Mouse (Mus musculus) erythroblast, adult 5-6 weeks (primary cell): ENCODE data around the gene Dock2. TPM values are rescaled to one million over a fixed set of nuclear protein-coding genes. Genes with fewer than 3 reads are reported as not detected.
"Not testable (repeated sequence)": the region's sequence is repeated elsewhere in the genome, so short reads cannot be mapped to it uniquely, and the experiment has no call there.

Experiments
- ATAC-seq: replicated peaks from 2 replicates; pipeline ENCODE4 v1.8.0; 2016; ENCODE audit warnings: moderate number of reproducible peaks, mild to moderate bottlenecking, moderate TSS enrichment, inconsistent platforms; ENCODE audit not compliant: poor library complexity, low FRiP score, severe bottlenecking
- total RNA-seq, 2 experiments: library from RNA; stranded (forward) in 1 of 2; stranded (reverse) in 1 of 2; fragments of 150-400 nt in 1 of 2; fragments of 200-764, 138-1000 nt in 1 of 2; gene quantifications; 2 replicates each; pipeline versions ENCODE4 v1.2.3 to v1.2.4; 2015 to 2017; ENCODE audit warnings: low replicate concordance in 2 of 2

Dock2 gene
- total RNA-seq, 2 experiments from 2014 or later: 32.6 to 35.9 TPM

DNA sequence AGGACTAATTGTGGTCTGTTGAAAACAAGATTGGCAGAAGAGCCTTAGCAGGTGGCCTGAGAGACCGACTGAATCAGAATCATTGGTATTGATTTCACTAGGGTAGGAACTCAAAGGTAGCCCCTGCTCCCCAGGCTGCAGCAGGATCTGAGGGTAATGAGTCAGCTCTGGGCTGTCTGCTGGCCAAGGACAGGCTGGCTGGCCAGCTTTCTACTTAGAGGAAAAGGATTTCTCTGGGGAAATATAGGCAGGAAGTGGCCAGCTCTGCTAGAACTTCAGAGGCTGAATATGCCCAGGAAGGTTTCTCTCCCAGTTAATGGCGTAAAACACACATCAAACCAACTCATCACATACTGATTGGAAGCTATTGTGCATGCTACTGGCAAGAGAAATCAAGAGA lies 544.0 kb downstream of the Dock2 start:
- no peak for ATAC-seq

DNA sequence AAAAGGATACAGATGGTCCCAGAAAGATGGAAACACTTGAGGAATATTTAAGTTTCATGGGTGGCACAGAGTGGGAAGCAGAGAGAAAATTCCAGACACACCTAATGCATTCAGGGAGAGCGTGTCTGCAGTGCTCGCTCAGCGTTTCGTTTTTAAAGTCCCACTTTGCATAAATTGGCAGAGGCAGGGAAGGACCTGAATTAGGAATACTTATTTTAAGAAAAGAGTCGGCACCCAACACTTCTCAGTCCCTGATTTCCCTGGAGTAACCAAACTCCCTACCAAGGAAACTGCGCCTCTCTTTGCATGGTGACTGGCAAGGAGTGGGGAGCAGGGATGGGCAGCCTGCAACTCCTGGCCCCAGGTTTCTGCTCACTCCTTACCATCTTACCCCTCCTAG lies 546.8 kb downstream of the Dock2 start:
- ATAC-seq: no peak

DNA sequence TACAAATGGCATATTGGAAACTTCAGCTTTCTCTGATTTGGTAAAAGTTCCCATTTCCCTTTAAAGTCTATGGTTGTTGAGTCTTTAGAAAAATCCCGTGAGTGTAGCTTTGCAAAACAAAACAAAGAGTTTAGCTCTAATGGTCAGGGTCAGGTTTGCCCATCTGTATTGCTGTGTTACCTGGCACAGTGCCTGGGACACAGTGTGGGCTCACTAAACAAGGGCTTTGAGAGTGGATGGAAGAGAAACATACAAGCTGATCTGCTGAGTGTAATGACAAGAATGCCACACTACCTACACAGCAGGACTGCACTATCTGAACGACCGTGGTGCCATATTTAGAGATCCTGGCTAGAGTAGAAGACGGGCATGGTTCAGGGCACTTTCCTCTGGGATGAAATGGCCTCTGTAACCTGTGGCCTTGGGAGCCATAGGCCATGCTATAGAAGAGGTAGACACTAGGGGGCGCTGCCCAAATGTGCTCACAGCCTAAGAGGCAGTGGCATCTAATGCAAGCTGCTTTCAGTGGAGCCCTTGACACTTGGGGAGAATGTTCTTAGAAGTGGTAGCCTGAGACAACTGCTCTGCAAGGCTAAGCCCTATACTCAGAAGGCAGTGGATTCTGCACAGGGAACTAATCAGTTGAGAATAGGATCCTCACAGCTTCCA lies 547.5 kb downstream of the Dock2 start:
- peak; percentile 78 for ATAC-seq

DNA sequence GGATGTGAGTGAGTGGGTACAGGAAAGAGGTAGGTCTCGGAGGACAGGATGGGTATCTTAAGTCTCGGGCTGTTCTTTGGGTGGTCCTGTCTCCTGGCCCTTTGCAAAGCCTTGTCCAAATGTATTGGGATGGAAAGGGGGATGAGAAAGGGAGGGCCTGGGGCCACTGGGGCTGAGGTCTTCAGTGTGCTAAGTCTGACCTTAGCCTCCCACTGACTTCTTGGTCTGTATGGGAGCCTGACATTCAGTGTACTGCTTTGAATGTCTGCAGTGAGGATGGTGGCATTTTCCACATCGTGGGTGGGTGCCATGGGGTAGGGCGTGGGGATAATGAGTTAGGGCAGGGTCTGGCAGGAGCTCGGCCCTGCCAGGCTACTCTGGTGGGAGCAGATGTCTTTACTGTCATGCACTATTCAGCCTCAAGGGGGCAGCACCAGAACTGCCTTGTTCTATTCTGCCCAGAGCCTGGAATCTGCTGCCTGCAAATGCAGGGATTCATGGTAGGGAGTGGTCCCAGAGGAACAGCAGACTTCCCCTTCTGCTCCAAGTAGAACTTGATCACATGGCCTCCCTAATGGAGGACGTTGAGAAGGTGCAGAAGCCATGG lies 554.8 kb downstream of the Dock2 start:
- 0 out of 2 replicates have a peak, but pooled peaks have one; percentile 65 for ATAC-seq

DNA sequence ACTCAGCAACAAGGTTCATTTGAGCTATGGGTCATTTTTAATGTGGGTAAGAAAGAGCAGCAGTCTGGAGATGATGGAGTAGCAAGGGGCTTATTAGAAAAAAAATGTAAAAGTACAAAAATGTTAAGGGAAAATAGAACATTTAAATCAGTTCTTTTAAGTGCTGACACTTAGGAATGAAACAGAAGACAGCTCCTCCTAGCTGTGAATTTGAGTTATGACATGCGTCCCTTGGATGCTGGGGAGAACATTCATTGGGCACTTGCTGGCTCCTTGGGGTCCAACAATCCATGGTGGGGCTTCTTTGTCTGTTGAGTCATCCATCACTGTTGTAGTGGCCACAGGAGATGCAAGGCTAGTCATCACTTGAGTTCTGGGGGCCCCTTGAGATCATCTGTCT lies 556.5 kb downstream of the Dock2 start:
- no peak for ATAC-seq

DNA sequence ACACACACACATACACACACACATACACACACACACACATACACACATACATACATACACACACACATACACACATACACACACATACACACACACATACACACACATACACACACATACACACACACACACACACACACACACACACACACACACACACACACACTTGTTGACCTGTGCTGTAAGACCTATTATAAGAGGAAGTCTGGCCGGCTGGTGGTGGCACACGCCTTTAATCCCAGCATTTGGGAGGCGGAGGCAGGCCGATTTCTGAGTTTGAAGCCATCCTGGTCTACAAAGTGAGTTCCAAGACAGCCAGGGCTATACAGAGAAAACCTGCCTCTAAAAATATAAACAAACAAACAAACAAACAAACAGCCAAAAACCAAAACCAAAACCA lies 563.1 kb downstream of the Dock2 start:
- not testable (repeated sequence) for ATAC-seq

DNA sequence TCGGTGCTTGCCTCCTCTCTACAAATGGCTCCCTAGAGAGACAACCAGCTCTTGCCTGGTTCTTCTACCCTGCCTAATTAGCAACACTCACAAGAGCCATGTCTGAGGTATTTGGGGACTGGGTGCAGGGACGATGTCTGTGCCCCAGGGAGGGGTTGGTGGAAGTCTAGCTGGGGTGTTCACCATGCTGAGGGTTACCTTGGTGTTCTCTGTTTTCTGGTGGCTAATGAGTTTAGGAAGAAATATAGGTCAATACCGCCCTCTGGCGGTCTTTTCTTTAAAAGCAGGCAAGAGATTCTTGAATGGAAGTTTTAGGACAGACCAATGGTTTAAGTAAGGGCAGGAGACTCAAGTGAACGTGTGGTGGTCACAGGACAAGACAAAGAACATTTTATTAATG lies 570.8 kb downstream of the Dock2 start:
- 0 out of 2 replicates have a peak, but pooled peaks have one; percentile 30 for ATAC-seq

DNA sequence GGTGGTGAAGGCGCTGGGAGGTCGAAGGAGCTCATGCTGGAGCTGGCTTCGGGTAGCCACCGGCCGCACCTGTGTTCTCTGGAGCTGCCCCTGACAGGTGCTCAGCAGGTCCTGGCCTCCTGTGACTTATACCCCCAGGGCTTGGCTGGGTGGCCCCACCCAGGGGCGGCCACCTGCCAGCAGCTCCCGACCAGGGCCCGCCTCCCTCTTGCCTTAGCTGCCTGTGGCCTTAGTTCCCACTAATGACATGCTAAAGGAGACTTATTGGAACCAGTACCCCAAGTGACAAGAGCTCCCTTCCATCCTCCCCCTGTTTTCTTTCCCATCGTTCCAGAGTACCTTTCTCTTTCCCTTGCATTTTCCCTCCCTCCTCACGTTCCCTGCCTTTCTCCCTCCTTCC lies 575.7 kb downstream of the Dock2 start, which contains the start of gene Foxi1:
Gene Foxi1 (minus strand): TSS at position 101 of the 400 bp plus-strand sequence.
- no peak for ATAC-seq

DNA sequence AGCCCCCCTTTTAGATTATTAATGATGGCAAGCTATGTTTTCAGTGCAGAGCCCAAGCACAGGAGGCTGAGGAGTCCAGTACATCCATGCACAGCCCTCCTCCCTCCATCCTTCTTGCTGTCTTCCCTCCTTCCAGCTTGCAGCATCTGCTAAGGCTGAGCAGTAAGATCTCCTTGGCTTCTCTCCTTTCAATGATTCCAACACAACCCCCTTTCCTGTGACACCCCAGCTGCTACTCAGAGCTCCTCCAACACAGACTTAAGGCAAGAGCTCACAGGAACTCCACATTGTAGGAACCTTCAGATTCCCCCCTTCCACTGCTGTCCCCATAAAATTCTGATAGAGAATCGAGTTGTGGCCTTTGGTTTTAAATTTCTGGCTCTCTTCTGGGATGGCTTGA lies 580.9 kb downstream of the Dock2 start:
- ATAC-seq: no peak

DNA sequence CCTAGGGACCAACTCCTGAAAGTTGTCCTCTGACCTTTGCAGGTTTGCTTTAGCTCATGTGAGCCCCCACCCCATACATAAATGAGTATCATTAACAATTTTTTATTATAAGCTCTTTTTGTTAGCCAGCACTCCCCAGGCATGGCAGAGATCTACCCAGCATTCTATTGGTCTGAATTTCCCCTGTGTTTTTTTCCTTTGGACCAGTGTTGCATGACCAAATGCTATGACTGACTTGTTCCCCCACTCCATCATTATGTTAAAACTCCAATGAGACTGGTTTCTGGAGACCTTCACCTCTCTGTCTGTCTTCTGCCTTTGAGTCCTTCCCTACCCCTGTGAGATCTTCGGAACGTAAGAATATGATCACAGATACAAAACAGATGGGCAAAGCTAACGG lies 588.5 kb downstream of the Dock2 start:
- ATAC-seq: no peak

DNA sequence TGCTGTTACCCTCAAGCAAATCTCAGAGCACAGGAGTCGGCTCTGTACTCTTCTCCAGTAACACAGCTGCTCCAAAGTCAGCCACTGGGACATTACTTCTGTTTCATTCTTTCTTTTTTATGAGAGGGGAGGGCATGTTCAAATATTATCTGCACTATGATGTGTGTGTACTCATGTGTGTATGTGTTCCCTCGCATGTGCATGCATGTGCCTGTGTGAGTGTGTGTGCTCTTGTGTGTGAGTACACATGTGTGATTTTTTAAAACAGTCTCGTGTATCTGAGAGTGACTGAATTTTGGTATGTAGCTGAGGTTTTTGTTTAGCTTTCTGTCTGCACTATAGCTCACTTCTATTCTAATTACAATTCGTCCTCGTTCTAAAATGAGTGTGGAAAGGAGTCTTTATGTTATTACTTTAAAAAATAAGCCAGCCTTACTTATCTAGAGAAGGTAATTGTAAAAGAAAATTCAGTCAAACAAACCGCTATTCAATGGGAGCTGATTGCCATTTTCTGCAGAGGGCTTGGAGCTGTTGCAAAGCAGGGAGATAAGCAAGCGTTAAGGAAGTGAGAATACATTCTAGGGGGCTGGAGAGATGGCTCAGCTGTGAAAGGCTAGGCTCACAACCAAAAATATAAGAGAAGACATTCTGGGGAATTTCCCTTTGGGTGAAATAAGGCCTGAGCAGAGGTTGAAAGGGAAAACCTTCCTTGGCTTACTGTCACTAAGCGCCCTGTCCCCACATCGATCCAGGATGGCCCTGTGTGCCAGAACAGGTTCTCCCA lies 589.3 kb downstream of the Dock2 start:
- ATAC-seq: no peak

DNA sequence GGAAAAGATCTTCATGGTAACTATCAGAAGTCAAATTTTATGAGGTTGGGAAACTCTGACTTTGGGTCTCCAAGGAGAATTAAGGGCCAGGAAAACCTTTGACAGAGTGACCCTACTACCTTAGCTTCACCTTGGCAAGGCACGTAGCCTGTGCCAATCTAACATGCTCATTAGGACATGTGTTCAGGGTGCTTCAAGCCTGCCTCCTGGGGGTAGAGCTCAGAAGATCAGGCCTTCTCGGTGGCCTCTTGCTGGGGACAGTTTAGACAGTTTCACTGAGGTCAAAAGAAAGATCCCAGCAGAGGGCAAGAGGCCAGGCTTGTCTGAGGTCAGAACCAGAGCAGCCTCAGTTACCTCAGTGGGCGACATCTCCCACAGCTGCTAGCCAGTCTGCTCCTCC lies 590.0 kb downstream of the Dock2 start:
- no peak for ATAC-seq

DNA sequence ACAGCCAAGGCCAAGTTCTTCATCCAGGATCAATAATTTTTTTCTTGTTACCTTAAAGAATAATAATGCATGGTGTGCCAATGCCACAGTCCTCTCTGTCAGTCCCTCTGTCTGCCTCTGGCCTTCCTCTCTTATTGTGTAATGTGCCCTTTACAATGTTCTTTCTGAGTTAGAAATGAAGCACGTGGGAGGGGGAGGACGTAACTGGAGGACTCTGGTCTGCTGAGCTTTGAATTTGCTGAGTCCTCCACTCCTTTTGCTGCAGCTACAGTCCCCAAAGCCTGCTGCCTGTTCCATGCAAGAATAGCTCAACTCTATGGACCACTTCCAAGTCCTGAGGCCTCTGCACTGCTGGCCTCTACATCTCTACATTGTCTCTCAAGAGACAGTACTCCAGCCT lies 599.4 kb downstream of the Dock2 start:
- ATAC-seq: no peak

DNA sequence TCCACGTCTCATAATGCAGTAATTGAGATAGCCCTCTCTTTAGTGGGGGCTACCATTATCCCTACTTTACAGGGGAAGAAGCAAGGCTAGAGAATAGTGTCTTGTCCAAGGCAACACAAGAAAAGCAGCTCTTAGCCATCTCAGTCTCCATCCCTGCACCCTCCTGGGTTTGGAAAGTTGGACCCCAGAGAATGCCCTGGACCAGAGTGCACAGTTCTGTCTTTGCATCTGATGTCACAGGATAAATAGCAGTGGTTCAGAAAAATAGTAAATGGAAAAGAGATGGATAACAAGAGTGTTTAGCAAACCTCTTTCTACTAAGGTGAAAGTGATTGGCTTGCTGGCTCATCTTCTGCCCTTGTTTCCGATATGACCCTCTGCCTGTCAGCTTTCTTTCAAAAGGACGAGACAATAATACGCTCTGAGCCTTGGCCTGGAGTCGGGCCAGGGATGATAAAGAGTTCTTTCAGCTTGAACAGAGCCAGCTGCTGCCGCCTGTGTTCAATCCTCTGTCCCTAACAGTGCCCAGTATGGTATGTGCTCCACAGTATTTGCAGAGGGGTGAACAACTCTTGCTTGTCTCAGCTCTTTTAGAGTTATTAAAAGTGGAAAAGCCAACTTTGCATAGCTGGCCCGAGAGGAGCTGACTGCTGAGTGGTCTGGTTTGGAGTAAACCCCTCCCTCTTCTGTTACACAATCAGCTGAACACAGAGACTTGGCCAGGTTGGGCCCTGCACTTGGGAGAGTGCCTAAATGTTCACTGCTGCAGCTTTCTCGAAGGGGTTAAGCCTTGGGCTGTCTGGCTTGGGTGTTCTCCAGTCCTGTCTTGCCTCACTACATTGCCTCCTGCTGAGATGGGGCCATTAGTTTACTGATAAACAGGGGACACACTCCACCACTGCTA lies 602.2 kb downstream of the Dock2 start:
- no peak for ATAC-seq

DNA sequence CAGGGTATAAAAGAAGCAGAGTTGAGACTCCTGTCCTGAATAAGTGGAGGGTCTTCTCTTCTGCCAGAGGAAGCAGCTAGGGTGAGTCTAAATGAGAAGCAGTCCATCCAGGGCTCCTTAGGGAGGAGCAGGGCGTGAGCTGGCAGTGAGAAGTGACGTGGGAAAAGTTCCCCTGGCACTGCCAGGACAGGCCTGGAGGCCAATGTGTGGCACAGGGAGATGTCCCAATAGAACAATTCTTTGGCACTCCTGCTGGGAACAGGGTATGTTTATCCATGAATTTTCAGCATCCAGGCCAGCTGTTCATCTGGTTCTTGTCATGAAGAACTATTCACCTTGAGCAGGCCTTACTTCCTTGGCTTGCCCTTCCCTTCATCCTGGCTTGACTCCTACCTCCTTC lies 604.9 kb downstream of the Dock2 start:
- ATAC-seq: no peak

Other genes with a start within 250 kb of the Dock2 start
- gene Spdl1, start 49.7 kb upstream of the Dock2 start, total RNA-seq (2015; ENCODE audit: low replicate concordance): 5.2 and 9.2 TPM in 2 replicates
- gene Spdl1, start 49.7 kb upstream of the Dock2 start, total RNA-seq (2017; ENCODE audit: low replicate concordance): 15.4 and 20.5 TPM in 2 replicates